Mouse (Mus musculus) forebrain, embryonic 11.5 days (tissue): ENCODE results near the gene Wdr48. TPM values are rescaled to one million over a fixed set of nuclear protein-coding genes. Genes with fewer than 3 reads are reported as not detected.
A peak's percentile ranks its signal among the peaks of the same experiment; 100 is the strongest.

ENCODE experiments used
- ATAC-seq: fragments of 200-750 bp; cut with Nextera tagmentation; replicated peaks from 2 replicates; pipeline ENCODE4 v1.8.0; 2017; ENCODE audit warnings: moderate TSS enrichment; ENCODE audit not compliant: low FRiP score
- DNase-seq: peaks from one replicate; pipeline ENCODE4 v3.0.0-alpha.2; 2017; ENCODE audit warnings: low spot score
- H3K27ac ChIP-seq: fragments of 300-500 bp; sonication (generic); 2 replicates; pipeline ENCODE4 v1.5.1; 2014; ENCODE audit warnings: low read depth, low read length
- H3K27me3 ChIP-seq: fragments of 300-500 bp; sonication (generic); 2 replicates; pipeline ENCODE4 v1.6.1; 2014; ENCODE audit warnings: mild to moderate bottlenecking, low read length, mixed read lengths; ENCODE audit not compliant: control insufficient read depth, insufficient read depth
- H3K36me3 ChIP-seq: fragments of 300-500 bp; sonication (generic); 2 replicates; pipeline ENCODE4 v1.6.1; 2014; ENCODE audit warnings: mild to moderate bottlenecking, low read length, moderate library complexity, mixed read lengths; ENCODE audit not compliant: control insufficient read depth, insufficient read depth
- H3K4me1 ChIP-seq: fragments of 300-500 bp; sonication (generic); replicated peaks from 2 replicates; pipeline ENCODE4 v1.6.1; 2014; ENCODE audit warnings: low read length, mixed read lengths; ENCODE audit not compliant: control insufficient read depth, insufficient read depth
- H3K4me2 ChIP-seq: fragments of 300-500 bp; sonication (generic); 2 replicates; pipeline ENCODE4 v1.6.1; 2014; ENCODE audit warnings: low read depth, mild to moderate bottlenecking, low read length, moderate library complexity, mixed read lengths; ENCODE audit not compliant: severe bottlenecking
- H3K4me3 ChIP-seq: fragments of 300-500 bp; sonication (generic); 2 replicates; pipeline ENCODE4 v1.5.1; 2014; ENCODE audit warnings: low read depth, low read length
- H3K9ac ChIP-seq: fragments of 300-500 bp; sonication (generic); 2 replicates; pipeline ENCODE4 v1.6.1; 2014; ENCODE audit warnings: low read length
- H3K9me3 ChIP-seq: fragments of 300-500 bp; sonication (generic); 2 replicates; pipeline ENCODE4 v1.6.1; 2016; ENCODE audit warnings: low read length, mixed read lengths; ENCODE audit not compliant: control insufficient read depth
- WGBS: fragments of 180-500 bp; shearing (Covaris S2); extraction: QIAGEN DNeasy Blood & Tissue Kit; methylation state at CpG from one replicate; pipeline ENCODE4 v1.1.7; 2014; 5-methylcytosine and 5-hydroxymethylcytosine counted together
- polyA plus RNA-seq: library from polyadenylated mRNA; unstranded; fragments of >200 nt; fragmentation: Nextera tagmentation; extraction: Ambion mirVana; gene quantifications from 2 replicates; pipeline ENCODE4 v1.2.1, GENCODE M21; 2014

The Wdr48 gene
- polyA plus RNA-seq, 1 experiment from 2014 or later: 60.7 TPM

- 99% methylated on average over 6 of the region's 6 CpGs for WGBS
- no peaks in the 10 kb centered on the region for H3K9me3 ChIP-seq
- ATAC-seq (no peak), DNase-seq (no peak)
- no peaks in the 10 kb centered on the region for H3K27me3 ChIP-seq
- no peak overlapping the region for H3K9ac ChIP-seq
- H3K4me3 ChIP-seq: no peak overlapping the region
- no peaks in the 10 kb centered on the region for H3K4me1 ChIP-seq
- no peaks in the 10 kb centered on the region; the same call in 1 of the 2 replicates for H3K36me3 ChIP-seq
- H3K4me2 ChIP-seq: no peak overlapping the region
- H3K27ac ChIP-seq: no peak overlapping the region
Measured at GRCm38 (mm10) chr9:119933675-119934074, 39.0 kb downstream of the Wdr48 start.

GRCm38 (mm10) chr9:119937005-119937773 lies 42.5 kb downstream of the Wdr48 start, which contains the start of the genes Gorasp1 and Ttc21a:
Gene Gorasp1 (minus strand): TSS chr9:119937565.
Gene Ttc21a (plus strand): TSS chr9:119937606.
- peak; percentile 96 for DNase-seq
- ATAC-seq: peak; percentile 96
- Histone ChIP-seq H3K4me3 (peak within 1 kb of the TSS; percentile 66), H3K4me2 (peak within 1 kb of the TSS; percentile 83), H3K4me1 (no peaks in the 10 kb centered on the region), H3K36me3 (no peaks in the 10 kb centered on the region), H3K27me3 (no peaks in the 10 kb centered on the region), H3K27ac (peak within 1 kb of the TSS; percentile 55; the same call in 1 of the 2 replicates), H3K9me3 (no peaks in the 10 kb centered on the region), H3K9ac (peak within 1 kb of the TSS; percentile 89)
- 1% methylated on average over 40 of the region's 40 CpGs for WGBS

- H3K9ac ChIP-seq: no peak overlapping the region
- no peak overlapping the region for H3K27ac ChIP-seq
- DNase-seq: no peak
- ATAC-seq: no peak
- H3K36me3 ChIP-seq: no peaks in the 10 kb centered on the region
- no peak overlapping the region for H3K4me2 ChIP-seq
- no peaks in the 10 kb centered on the region for H3K27me3 ChIP-seq
- H3K4me1 ChIP-seq: no peaks in the 10 kb centered on the region
- H3K4me3 ChIP-seq: no peak overlapping the region
- H3K9me3 ChIP-seq: no peaks in the 10 kb centered on the region
- WGBS: 83% methylated on average over 4 of the region's 4 CpGs
Measured at GRCm38 (mm10) chr9:119938496-119938895, 43.8 kb downstream of the Wdr48 start.

GRCm38 (mm10) chr9:119939646-119940045 lies 45.0 kb downstream of the Wdr48 start:
- 76% methylated on average over 10 of the region's 10 CpGs for WGBS
- Histone ChIP-seq H3K27me3 (no peaks in the 10 kb centered on the region), H3K36me3 (no peaks in the 10 kb centered on the region), H3K4me2 (no peak overlapping the region), H3K4me3 (no peak overlapping the region), H3K9me3 (no peaks in the 10 kb centered on the region), H3K4me1 (no peaks in the 10 kb centered on the region), H3K9ac (no peak overlapping the region), H3K27ac (no peak overlapping the region)
- DNase-seq (no peak), ATAC-seq (no peak)

- Histone ChIP-seq H3K9ac (no peak overlapping the region), H3K4me2 (no peak overlapping the region), H3K27me3 (no peaks in the 10 kb centered on the region), H3K4me1 (no peaks in the 10 kb centered on the region), H3K4me3 (no peak overlapping the region), H3K9me3 (no peaks in the 10 kb centered on the region), H3K36me3 (no peaks in the 10 kb centered on the region), H3K27ac (no peak overlapping the region)
- 87% methylated on average over 5 of the region's 5 CpGs for WGBS
- ATAC-seq (no peak), DNase-seq (no peak)
Measured at GRCm38 (mm10) chr9:119941407-119941806, 46.7 kb downstream of the Wdr48 start.

GRCm38 (mm10) chr9:119941861-119942260 lies 47.2 kb downstream of the Wdr48 start:
- H3K4me2 ChIP-seq: no peak overlapping the region
- no peaks in the 10 kb centered on the region for H3K27me3 ChIP-seq
- DNase-seq: no peak
- no peaks in the 10 kb centered on the region for H3K4me1 ChIP-seq
- H3K9me3 ChIP-seq: no peaks in the 10 kb centered on the region
- 94% methylated on average over 14 of the region's 14 CpGs for WGBS
- no peak for ATAC-seq
- no peak overlapping the region for H3K4me3 ChIP-seq
- no peak overlapping the region for H3K27ac ChIP-seq
- H3K9ac ChIP-seq: no peak overlapping the region
- H3K36me3 ChIP-seq: no peaks in the 10 kb centered on the region

- H3K27ac ChIP-seq: no peak overlapping the region
- no peak overlapping the region for H3K4me3 ChIP-seq
- no peak overlapping the region for H3K4me2 ChIP-seq
- no peaks in the 10 kb centered on the region for H3K4me1 ChIP-seq
- no peaks in the 10 kb centered on the region for H3K9me3 ChIP-seq
- WGBS: 29% methylated on average over 1 of the region's 1 CpGs
- no peak for ATAC-seq
- no peak for DNase-seq
- no peak overlapping the region for H3K9ac ChIP-seq
- H3K36me3 ChIP-seq: no peaks in the 10 kb centered on the region
- no peaks in the 10 kb centered on the region for H3K27me3 ChIP-seq
Measured at GRCm38 (mm10) chr9:119943326-119943725, 48.6 kb downstream of the Wdr48 start.

GRCm38 (mm10) chr9:119945173-119945900 lies 50.7 kb downstream of the Wdr48 start:
- no peaks in the 10 kb centered on the region for H3K9me3 ChIP-seq
- DNase-seq: no peak
- H3K27ac ChIP-seq: no peak overlapping the region
- no peaks in the 10 kb centered on the region for H3K36me3 ChIP-seq
- ATAC-seq: no peak
- H3K4me1 ChIP-seq: no peaks in the 10 kb centered on the region
- H3K27me3 ChIP-seq: no peaks in the 10 kb centered on the region
- H3K4me3 ChIP-seq: no peak overlapping the region
- H3K9ac ChIP-seq: no peak overlapping the region
- WGBS: 77% methylated on average over 12 of the region's 12 CpGs
- H3K4me2 ChIP-seq: no peak overlapping the region
